Mouse (Mus musculus) limb, embryonic 12.5 days (tissue): ENCODE data around the gene Gm10490. TPM values are rescaled to one million over a fixed set of nuclear protein-coding genes. Genes with fewer than 3 reads are reported as not detected.
"Not testable (repeated sequence)": the region's sequence is repeated elsewhere in the genome, so short reads cannot be mapped to it uniquely, and the experiment has no call there.

Source experiments
- ATAC-seq: fragments of 200-750 bp; cut with Nextera tagmentation; 2 replicates; pipeline ENCODE4 v1.8.0; 2017; ENCODE audit warnings: low read depth, moderate TSS enrichment; ENCODE audit not compliant: insufficient number of reproducible peaks, insufficient read depth, low FRiP score, low TSS enrichment
- H3K27ac ChIP-seq: fragments of 300-500 bp; sonication (generic); 2 replicates; pipeline ENCODE4 v1.5.1; 2016; ENCODE audit warnings: mild to moderate bottlenecking, moderate library complexity
- H3K27me3 ChIP-seq: fragments of 300-500 bp; sonication (generic); 2 replicates; pipeline ENCODE4 v1.6.1; 2016; ENCODE audit warnings: mild to moderate bottlenecking, moderate library complexity
- H3K36me3 ChIP-seq: fragments of 300-500 bp; sonication (generic); 2 replicates; pipeline ENCODE4 v1.6.1; 2016; ENCODE audit warnings: mild to moderate bottlenecking, moderate library complexity
- H3K4me1 ChIP-seq: fragments of 300-500 bp; sonication (generic); replicated peaks from 2 replicates; pipeline ENCODE4 v1.6.1; 2016
- H3K4me2 ChIP-seq: fragments of 300-500 bp; sonication (generic); 2 replicates; pipeline ENCODE4 v1.6.1; 2016; ENCODE audit warnings: mild to moderate bottlenecking, moderate library complexity
- H3K4me3 ChIP-seq: fragments of 300-500 bp; sonication (generic); replicated peaks from 2 replicates; pipeline ENCODE4 v1.5.1; 2016; ENCODE audit warnings: mild to moderate bottlenecking
- H3K9ac ChIP-seq: fragments of 300-500 bp; sonication (generic); replicated peaks from 2 replicates; pipeline ENCODE4 v1.6.1; 2016; ENCODE audit warnings: mild to moderate bottlenecking, moderate library complexity
- H3K9me3 ChIP-seq: fragments of 300-500 bp; sonication (generic); 2 replicates; pipeline ENCODE4 v1.6.1; 2016; ENCODE audit warnings: mild to moderate bottlenecking, moderate library complexity
- WGBS: fragments of 180-500 bp; shearing (Covaris S2); methylation state at CpG from one replicate; pipeline ENCODE4 v1.1.7; 2016; 5-methylcytosine and 5-hydroxymethylcytosine counted together
- polyA plus RNA-seq: library from polyadenylated mRNA; unstranded; fragments of >200 nt; fragmentation: Nextera tagmentation; extraction: Ambion mirVana; gene quantifications from 2 replicates; pipeline ENCODE4 v1.2.1, GENCODE M21; 2016

Gm10490 gene
- polyA plus RNA-seq: not detected in 2 replicates

DNA sequence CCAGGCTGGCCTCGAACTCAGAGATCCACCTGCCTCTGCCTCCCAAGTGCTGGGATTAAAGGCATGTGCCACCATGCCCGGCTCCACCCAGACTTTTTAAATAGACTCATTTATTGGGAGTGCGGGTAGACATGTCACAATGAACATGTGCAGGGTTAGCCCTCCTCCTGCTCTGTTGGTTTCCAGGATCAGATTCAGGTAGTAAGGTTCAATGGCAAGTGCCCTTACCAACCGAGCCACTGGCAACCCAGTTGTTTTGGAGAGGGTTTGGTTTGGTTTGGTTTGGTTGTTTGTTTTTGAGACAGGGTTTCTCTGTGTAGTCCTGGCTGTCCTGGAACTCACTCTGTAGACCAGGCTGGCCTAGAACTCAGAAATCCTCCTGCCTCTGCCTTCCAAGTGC, at the start of gene Gm10490:
Gene Gm10490 (plus strand): TSS at position 301 of the 400 bp plus-strand sequence.
- H3K9me3 ChIP-seq, H3K9ac ChIP-seq, H3K4me3 ChIP-seq, H3K4me2 ChIP-seq, ATAC-seq, H3K27me3 ChIP-seq, H3K27ac ChIP-seq, H3K4me1 ChIP-seq: not testable (repeated sequence)
- 93% methylated on average over 4 of the region's 4 CpGs for WGBS
- H3K36me3 ChIP-seq: peaks cover 24% of the 10 kb centered on the region

DNA sequence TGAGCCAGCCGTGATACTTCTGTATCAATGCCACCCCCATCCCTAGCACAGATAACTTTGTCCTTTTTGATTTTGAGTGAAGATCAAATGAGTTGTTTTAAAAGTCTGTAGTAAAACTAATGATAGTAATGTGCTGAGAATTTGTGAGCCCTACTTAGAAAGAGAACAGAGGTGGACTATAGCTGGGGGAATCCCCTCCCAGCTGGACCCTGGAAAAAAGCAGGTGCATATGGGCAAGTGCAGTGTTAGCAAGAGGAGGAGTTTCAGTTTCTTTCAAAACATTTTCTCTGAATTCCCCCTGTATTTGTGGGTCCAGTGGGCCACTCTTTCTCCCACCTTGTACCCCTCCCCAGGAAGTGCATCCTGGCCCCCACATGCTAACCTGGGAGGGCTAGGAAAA, 46.2 kb upstream of the Gm10490 start:
- no peak for ATAC-seq
- no peaks in the 10 kb centered on the region for H3K4me1 ChIP-seq
- no peak overlapping the region for H3K4me2 ChIP-seq
- H3K4me3 ChIP-seq: no peak overlapping the region
- peaks cover 17% of the 10 kb centered on the region for H3K36me3 ChIP-seq
- no peaks in the 10 kb centered on the region for H3K9me3 ChIP-seq
- H3K9ac ChIP-seq: no peak overlapping the region
- no peaks in the 10 kb centered on the region for H3K27me3 ChIP-seq
- no peak overlapping the region for H3K27ac ChIP-seq
- 94% methylated on average over 1 of the region's 1 CpGs for WGBS

- Histone ChIP-seq H3K27ac (no peak overlapping the region), H3K36me3 (peaks cover 16% of the 10 kb centered on the region), H3K27me3 (no peaks in the 10 kb centered on the region), H3K4me2 (no peak overlapping the region), H3K9me3 (no peaks in the 10 kb centered on the region), H3K9ac (no peak overlapping the region), H3K4me3 (no peak overlapping the region), H3K4me1 (no peaks in the 10 kb centered on the region)
- no peak for ATAC-seq
- WGBS: 90% methylated on average over 3 of the region's 3 CpGs
Observed at GRCm38 (mm10) chrX:7864551-7864950, 44.8 kb upstream of the Gm10490 start.

- no peaks in the 10 kb centered on the region for H3K4me1 ChIP-seq
- 65% methylated on average over 2 of the region's 2 CpGs for WGBS
- no peak for ATAC-seq
- H3K4me2 ChIP-seq: no peak overlapping the region
- no peak overlapping the region for H3K4me3 ChIP-seq
- H3K27ac ChIP-seq: no peak overlapping the region
- no peaks in the 10 kb centered on the region for H3K9me3 ChIP-seq
- H3K9ac ChIP-seq: no peak overlapping the region
- H3K27me3 ChIP-seq: no peaks in the 10 kb centered on the region
- peaks cover 15% of the 10 kb centered on the region for H3K36me3 ChIP-seq
Observed at GRCm38 (mm10) chrX:7865343-7865742, 44.0 kb upstream of the Gm10490 start.

DNA sequence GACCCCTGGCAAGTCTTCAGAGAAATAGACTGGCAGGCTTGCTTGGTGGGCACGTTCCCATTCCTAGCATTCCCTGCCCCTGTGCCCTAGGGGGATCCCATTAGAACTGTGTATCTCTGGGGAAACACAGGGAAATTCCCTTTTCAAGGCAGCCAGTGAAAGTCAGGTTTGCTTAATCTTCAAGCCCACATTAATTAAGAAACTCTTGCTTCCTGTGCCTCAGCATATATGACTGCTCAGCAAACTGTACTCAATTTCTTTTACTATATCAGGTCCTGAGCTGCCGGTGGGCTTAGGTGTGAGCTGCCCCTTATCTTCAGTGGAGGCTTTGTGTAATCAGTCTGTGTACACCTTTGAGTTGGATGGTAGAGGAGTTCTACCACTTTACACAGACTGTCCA, 43.6 kb upstream of the Gm10490 start:
- no peak overlapping the region for H3K27ac ChIP-seq
- H3K27me3 ChIP-seq: no peaks in the 10 kb centered on the region
- no peak overlapping the region for H3K4me3 ChIP-seq
- no peak overlapping the region for H3K4me2 ChIP-seq
- WGBS: 76% methylated on average over 2 of the region's 2 CpGs
- H3K4me1 ChIP-seq: no peaks in the 10 kb centered on the region
- no peak overlapping the region for H3K9ac ChIP-seq
- no peak for ATAC-seq
- H3K9me3 ChIP-seq: no peaks in the 10 kb centered on the region
- H3K36me3 ChIP-seq: peaks cover 15% of the 10 kb centered on the region

- H3K4me1 ChIP-seq: no peaks in the 10 kb centered on the region
- H3K36me3 ChIP-seq: peaks cover 20% of the 10 kb centered on the region
- H3K9me3 ChIP-seq: no peaks in the 10 kb centered on the region
- H3K27ac ChIP-seq: no peak overlapping the region
- no peak overlapping the region for H3K9ac ChIP-seq
- H3K4me2 ChIP-seq: no peak overlapping the region
- 100% methylated on average over 1 of the region's 1 CpGs for WGBS
- ATAC-seq: no peak
- no peaks in the 10 kb centered on the region for H3K27me3 ChIP-seq
- H3K4me3 ChIP-seq: no peak overlapping the region
Observed at GRCm38 (mm10) chrX:7867141-7867540, 42.2 kb upstream of the Gm10490 start.

- Histone ChIP-seq H3K27me3 (no peaks in the 10 kb centered on the region), H3K4me3 (no peak overlapping the region), H3K36me3 (peaks cover 32% of the 10 kb centered on the region), H3K9ac (no peak overlapping the region), H3K27ac (no peak overlapping the region), H3K4me1 (no peaks in the 10 kb centered on the region), H3K4me2 (no peak overlapping the region), H3K9me3 (no peaks in the 10 kb centered on the region)
- WGBS: 65% methylated on average over 2 of the region's 2 CpGs
- no peak for ATAC-seq
Observed at GRCm38 (mm10) chrX:7868506-7868905, 40.8 kb upstream of the Gm10490 start.

DNA sequence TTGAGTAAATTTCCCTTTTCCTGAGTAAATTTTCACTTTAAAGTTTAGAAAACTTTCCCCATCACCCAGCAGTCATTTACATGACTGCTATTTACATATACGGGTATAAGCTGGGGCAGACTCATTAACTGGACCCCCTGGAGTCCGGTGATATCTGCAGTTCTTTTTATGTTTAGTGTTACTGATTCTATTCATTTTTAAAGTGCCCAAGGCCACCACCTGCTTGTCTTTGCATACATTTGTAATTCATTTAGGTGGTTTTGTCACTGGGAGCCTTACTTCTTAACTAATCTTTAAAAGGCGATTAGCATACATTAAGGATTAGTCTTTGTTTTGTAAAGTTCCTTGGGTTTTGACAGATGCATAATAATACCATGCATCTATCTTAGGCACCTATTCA, 39.5 kb upstream of the Gm10490 start:
- peaks cover 35% of the 10 kb centered on the region for H3K36me3 ChIP-seq
- no peak overlapping the region for H3K4me2 ChIP-seq
- H3K27me3 ChIP-seq: no peaks in the 10 kb centered on the region
- H3K27ac ChIP-seq: no peak overlapping the region
- no peak overlapping the region for H3K9ac ChIP-seq
- H3K4me1 ChIP-seq: no peaks in the 10 kb centered on the region
- 57% methylated on average over 3 of the region's 3 CpGs for WGBS
- no peak overlapping the region for H3K4me3 ChIP-seq
- no peaks in the 10 kb centered on the region for H3K9me3 ChIP-seq
- no peak for ATAC-seq

- Histone ChIP-seq H3K9ac (peak within 1 kb of the TSS; percentile 47), H3K27me3 (peaks cover 6% of the 10 kb centered on the region; the same call in 1 of the 2 replicates), H3K4me1 (peaks cover 6% of the 10 kb centered on the region; the same call in 1 of the 2 replicates), H3K4me3 (peak within 1 kb of the TSS; percentile 46), H3K9me3 (no peaks in the 10 kb centered on the region), H3K4me2 (peak within 1 kb of the TSS; percentile 86), H3K36me3 (peaks cover 8% of the 10 kb centered on the region; the same call in 1 of the 2 replicates), H3K27ac (no peak within 1 kb of the TSS)
- ATAC-seq: peak; percentile 81; the same call in 1 of the 2 replicates
- WGBS: 12% methylated on average over 37 of the region's 38 CpGs
Observed at GRCm38 (mm10) chrX:7878007-7878419, 31.3 kb upstream of the Gm10490 start, which contains the start of gene Pim2. TSS of gene Pim2 (plus strand) at chrX:7878262.

GRCm38 (mm10) chrX:7878495-7878894, 30.8 kb upstream of the Gm10490 start:
- no peak overlapping the region for H3K27ac ChIP-seq
- 19% methylated on average over 21 of the region's 21 CpGs for WGBS
- H3K4me1 ChIP-seq: peaks cover 6% of the 10 kb centered on the region; the same call in 1 of the 2 replicates
- peaks cover 6% of the 10 kb centered on the region; the same call in 1 of the 2 replicates for H3K27me3 ChIP-seq
- peak overlapping the region; percentile 47 for H3K9ac ChIP-seq
- peaks cover 3% of the 10 kb centered on the region; the same call in 1 of the 2 replicates for H3K36me3 ChIP-seq
- peak overlapping the region; percentile 46 for H3K4me3 ChIP-seq
- H3K4me2 ChIP-seq: peak overlapping the region; percentile 86
- ATAC-seq: peak; percentile 48; the same call in 1 of the 2 replicates
- no peaks in the 10 kb centered on the region for H3K9me3 ChIP-seq

DNA sequence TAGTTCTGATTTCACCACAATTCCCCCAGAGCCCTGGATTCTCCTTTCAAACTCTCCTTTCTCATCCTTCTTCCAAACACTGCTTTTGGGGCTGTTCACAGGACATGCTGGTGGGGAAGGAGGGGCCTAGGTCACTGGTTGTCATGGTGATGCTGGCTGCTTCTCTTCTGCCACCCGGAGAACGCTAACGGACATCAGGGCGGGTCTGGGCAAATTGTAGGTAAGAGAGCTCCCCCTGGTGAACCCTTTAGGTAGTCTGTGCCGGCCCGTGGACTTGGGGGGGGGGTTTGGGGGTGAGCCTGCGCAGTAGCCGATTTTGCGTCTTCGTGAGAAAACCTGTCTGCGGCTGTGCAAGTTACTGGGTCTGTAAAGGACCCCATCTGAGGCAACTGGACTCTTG, 29.5 kb upstream of the Gm10490 start:
- no peak overlapping the region for H3K27ac ChIP-seq
- 19% methylated on average over 11 of the region's 11 CpGs for WGBS
- peaks cover 6% of the 10 kb centered on the region; the same call in 1 of the 2 replicates for H3K27me3 ChIP-seq
- peaks cover 6% of the 10 kb centered on the region for H3K4me1 ChIP-seq
- H3K9ac ChIP-seq: no peak overlapping the region
- peak overlapping the region; percentile 42 for H3K4me2 ChIP-seq
- H3K36me3 ChIP-seq: no peaks in the 10 kb centered on the region; the same call in 1 of the 2 replicates
- ATAC-seq: peak; percentile 29; the same call in 1 of the 2 replicates
- no peaks in the 10 kb centered on the region for H3K9me3 ChIP-seq
- H3K4me3 ChIP-seq: no peak overlapping the region
